In genomic region chr1:58091213-58091612, GRCm38 (mm10) we compare ENCODE assay signal across 24 mouse cellular contexts. TPM values are rescaled to one million over a fixed set of nuclear protein-coding genes. Genes with fewer than 3 reads are reported as not detected.
"Had no signal": no experiment of that assay in that cellular context is flagged by ENCODE, and none has a peak within 500 bp of the region (broad histone marks: within the 10 kb centered on the region; RNA-seq: fewer than 3 reads in every experiment).

No protein-coding gene starts in this region.

- H3K36me3 ChIP-seq: heart, embryonic 10.5 days; heart, embryonic 12.5 days; hindbrain, embryonic 10.5 days; hindbrain, embryonic 12.5 days; intestine, embryonic 15.5 days; limb, embryonic 10.5 days; limb, embryonic 12.5 days; liver, embryonic 13.5 days; liver, embryonic 15.5 days had no signal

- H3K27ac ChIP-seq: heart, adult 2 months; heart, embryonic 10.5 days; hindbrain, embryonic 10.5 days; hindbrain, embryonic 12.5 days; hindbrain, embryonic 14.5 days; intestine, embryonic 15.5 days; layer of hippocampus, adult 2 months; left cerebral cortex, adult 2 months; limb, embryonic 10.5 days; liver, embryonic 13.5 days; liver, embryonic 15.5 days had no signal

- DNase-seq: gastrocnemius, postnatal 14 days; heart, adult 2 months; heart, postnatal 10 days; heart, postnatal 4 days; kidney, adult 18-20 months; kidney, adult 8-10 months; kidney, postnatal 10 days; kidney, postnatal 25 days; kidney, postnatal 4 days; liver, embryonic 13.5 days had no signal

- H3K27me3 ChIP-seq: hindbrain, embryonic 12.5 days; intestine, embryonic 15.5 days; limb, embryonic 12.5 days; liver, embryonic 13.5 days; liver, embryonic 15.5 days had no signal

- H3K4me2 ChIP-seq: heart, embryonic 12.5 days; hindbrain, embryonic 12.5 days; hindbrain, embryonic 14.5 days; intestine, embryonic 15.5 days; limb, embryonic 12.5 days; liver, embryonic 13.5 days; liver, embryonic 15.5 days had no signal

- H3K4me3 ChIP-seq: heart, adult 2 months; heart, embryonic 10.5 days; heart, embryonic 12.5 days; hindbrain, embryonic 10.5 days; hindbrain, embryonic 12.5 days; intestine, embryonic 15.5 days; layer of hippocampus, adult 2 months; left cerebral cortex, adult 2 months; limb, embryonic 10.5 days; limb, embryonic 12.5 days; liver, embryonic 13.5 days; liver, embryonic 15.5 days had no signal

- H3K9ac ChIP-seq: heart, embryonic 12.5 days; hindbrain, embryonic 12.5 days; hindbrain, embryonic 14.5 days; intestine, embryonic 15.5 days; limb, embryonic 12.5 days; liver, embryonic 13.5 days; liver, embryonic 15.5 days had no signal

- H3K4me1 ChIP-seq: hindbrain, embryonic 10.5 days; hindbrain, embryonic 12.5 days; intestine, embryonic 15.5 days; limb, embryonic 10.5 days; limb, embryonic 12.5 days; liver, embryonic 13.5 days; liver, embryonic 15.5 days had no signal

- H3K9me3 ChIP-seq: heart, embryonic 10.5 days; heart, embryonic 12.5 days; hindbrain, embryonic 10.5 days; hindbrain, embryonic 12.5 days; intestine, embryonic 15.5 days; limb, embryonic 10.5 days; limb, embryonic 12.5 days; liver, embryonic 13.5 days; liver, embryonic 15.5 days had no signal

- ATAC-seq: hindbrain, embryonic 16.5 days; inflammation-experienced regulatory T-cells, adult 6 months; intestine, embryonic 15.5 days; intestine, postnatal 0 days had no signal

RNA-seq across cellular contexts. Expression of gene Aox3, which starts 21.7 kb away (rescaled TPM):
- polyA plus RNA-seq: heart, embryonic 10.5 days; heart, embryonic 12.5 days; hindbrain, embryonic 12.5 days; inflammation-experienced regulatory T-cells, adult 6 months had no signal
